Mouse (Mus musculus) megakaryocyte progenitor cell, adult 5-6 weeks (primary cell): ENCODE data around the gene Tead1. TPM values are rescaled to one million over a fixed set of nuclear protein-coding genes. Genes with fewer than 3 reads are reported as not detected.

Source experiments
- ATAC-seq: replicated peaks from 2 replicates; pipeline ENCODE4 v1.8.0; 2016; ENCODE audit warnings: mild to moderate bottlenecking, moderate TSS enrichment, inconsistent platforms; ENCODE audit not compliant: poor library complexity
- total RNA-seq, 2 experiments: library from RNA; stranded (forward) in 1 of 2; stranded (reverse) in 1 of 2; fragments of 157-497, 149-512 nt in 1 of 2; fragments of 200-1000 nt in 1 of 2; gene quantifications; 2 replicates each; pipeline versions ENCODE4 v1.2.3 to v1.2.4; 2015 to 2017

The Tead1 gene
- total RNA-seq, 2 experiments from 2014 or later, result not detected

GRCm38 (mm10) chr7:112901710-112902109, 222.6 kb downstream of the Tead1 start:
- no peak for ATAC-seq

- peak; percentile 42; the same call in 1 of the 2 replicates for ATAC-seq
These were observed 227.7 kb downstream of the Tead1 start for GRCm38 (mm10) chr7:112906848-112907247.

GRCm38 (mm10) chr7:112907468-112907867, 228.3 kb downstream of the Tead1 start:
- ATAC-seq, result no peak

- no peak for ATAC-seq
These were observed 230.0 kb downstream of the Tead1 start for GRCm38 (mm10) chr7:112909164-112909563.

- ATAC-seq, result no peak
These were observed 233.9 kb downstream of the Tead1 start for GRCm38 (mm10) chr7:112912969-112913368.

- ATAC-seq, result no peak
These were observed 236.5 kb downstream of the Tead1 start for GRCm38 (mm10) chr7:112915571-112915970.

GRCm38 (mm10) chr7:112917613-112918278, 238.6 kb downstream of the Tead1 start:
- ATAC-seq, result peak; percentile 45

GRCm38 (mm10) chr7:112918279-112918991, 239.3 kb downstream of the Tead1 start:
- peak; percentile 59 for ATAC-seq

GRCm38 (mm10) chr7:112919845-112920244, 240.7 kb downstream of the Tead1 start:
- peak; percentile 65 for ATAC-seq

- no peak for ATAC-seq
These were observed 243.7 kb downstream of the Tead1 start for GRCm38 (mm10) chr7:112922801-112923200.

GRCm38 (mm10) chr7:112923712-112924111, 244.6 kb downstream of the Tead1 start:
- ATAC-seq, result no peak

- ATAC-seq, result no peak
These were observed 251.6 kb downstream of the Tead1 start for GRCm38 (mm10) chr7:112930669-112931068.

- ATAC-seq, result peak; percentile 39; the same call in 1 of the 2 replicates
These were observed 256.8 kb downstream of the Tead1 start for GRCm38 (mm10) chr7:112935876-112936275.

- ATAC-seq, result 0 out of 2 replicates have a peak, but pooled peaks have one; percentile 11
These were observed 258.0 kb downstream of the Tead1 start for GRCm38 (mm10) chr7:112937089-112937488.

GRCm38 (mm10) chr7:112938959-112939358, 259.8 kb downstream of the Tead1 start:
- ATAC-seq, result no peak

GRCm38 (mm10) chr7:112942567-112942966, 263.4 kb downstream of the Tead1 start:
- ATAC-seq, result no peak

GRCm38 (mm10) chr7:112943056-112943455, 263.9 kb downstream of the Tead1 start:
- no peak for ATAC-seq

GRCm38 (mm10) chr7:112946706-112947105, 267.6 kb downstream of the Tead1 start:
- ATAC-seq, result no peak

GRCm38 (mm10) chr7:112953777-112954291, 274.7 kb downstream of the Tead1 start, which contains the start of gene Rassf10:
Rassf10 (plus strand) TSS chr7:112953962.
- ATAC-seq, result peak; percentile 81

- peak; percentile 25 for ATAC-seq
These were observed 275.4 kb downstream of the Tead1 start for GRCm38 (mm10) chr7:112954351-112955102.
